Mouse (Mus musculus) midbrain, postnatal 0 days (tissue): Measurements from ENCODE around the gene Aqp12. TPM values are rescaled to one million over a fixed set of nuclear protein-coding genes. Genes with fewer than 3 reads are reported as not detected.

Source experiments
- ATAC-seq: fragments of 200-750 bp; cut with Nextera tagmentation; 2 replicates; pipeline ENCODE4 v1.8.0; 2017; ENCODE audit warnings: moderate number of reproducible peaks, mild to moderate bottlenecking, moderate TSS enrichment, moderate library complexity; ENCODE audit not compliant: low FRiP score
- DNase-seq: peaks from one replicate; pipeline ENCODE4 v3.0.0-alpha.2; 2015; ENCODE audit warnings: low spot score
- H3K27ac ChIP-seq: fragments of 300-500 bp; sonication (generic); 2 replicates; pipeline ENCODE4 v1.5.1; 2014; ENCODE audit warnings: low read depth, mild to moderate bottlenecking, low read length, mixed read lengths
- H3K27me3 ChIP-seq: fragments of 300-500 bp; sonication (generic); 2 replicates; pipeline ENCODE4 v1.6.1; 2014; ENCODE audit warnings: low read length, control low read depth, mixed read lengths; ENCODE audit not compliant: insufficient read depth
- H3K36me3 ChIP-seq: fragments of 300-500 bp; sonication (generic); 2 replicates; pipeline ENCODE4 v1.6.1; 2014; ENCODE audit warnings: low read length, control low read depth, mixed read lengths; ENCODE audit not compliant: insufficient read depth
- H3K4me1 ChIP-seq: fragments of 300-500 bp; sonication (generic); 2 replicates; pipeline ENCODE4 v1.6.1; 2014; ENCODE audit warnings: mild to moderate bottlenecking, control low read depth, antibody characterized with exemption, low read length, mixed read lengths; ENCODE audit not compliant: insufficient read depth
- H3K4me2 ChIP-seq: fragments of 300-500 bp; sonication (generic); 2 replicates; pipeline ENCODE4 v1.6.1; 2014; ENCODE audit warnings: low read depth, mild to moderate bottlenecking, low read length, mixed read lengths; ENCODE audit not compliant: poor library complexity, severe bottlenecking
- H3K4me3 ChIP-seq: fragments of 300-500 bp; sonication (generic); 2 replicates; pipeline ENCODE4 v1.5.1; 2014; ENCODE audit warnings: low read depth, mild to moderate bottlenecking, low read length, moderate library complexity
- H3K9ac ChIP-seq: fragments of 300-500 bp; sonication (generic); replicated peaks from 2 replicates; pipeline ENCODE4 v1.6.1; 2014; ENCODE audit warnings: mild to moderate bottlenecking, low read length, moderate library complexity, mixed read lengths; ENCODE audit not compliant: poor library complexity, severe bottlenecking
- H3K9me3 ChIP-seq: fragments of 300-500 bp; sonication (generic); 2 replicates; pipeline ENCODE4 v1.6.1; 2016; ENCODE audit warnings: low read length, control low read depth
- CTCF ChIP-seq: IDR thresholded peaks from 2 replicates; pipeline ENCODE4 v1.5.1; 2016; ENCODE audit warnings: antibody characterized with exemption, mild to moderate bottlenecking
- WGBS: fragments of 180-500 bp; shearing (Covaris S2); extraction: QIAGEN DNeasy Blood & Tissue Kit; methylation state at CpG from one replicate; pipeline ENCODE4 v1.1.7; 2014; 5-methylcytosine and 5-hydroxymethylcytosine counted together
- polyA plus RNA-seq: library from polyadenylated mRNA; unstranded; fragments of >200 nt; fragmentation: Nextera tagmentation; extraction: Ambion mirVana; gene quantifications from 2 replicates; pipeline ENCODE4 v1.2.1, GENCODE M21; 2015
- total RNA-seq: library from RNA; depleted of rRNA; stranded (reverse); fragments of >200 nt; gene quantifications from 2 replicates; pipeline ENCODE4 v1.2.3, GENCODE M21; 2014

The Aqp12 gene
- total and polyA plus RNA-seq, 2 experiments from 2014 or later: not detected

GRCm38 (mm10) chr1:92988894-92989293 is 17.2 kb upstream of the Aqp12 start:
- TF ChIP-seq CTCF: no peak
- WGBS: 85% methylated on average over 4 of the region's 4 CpGs

GRCm38 (mm10) chr1:92989891-92990290 is 16.2 kb upstream of the Aqp12 start:
- TF ChIP-seq CTCF: no peak
- Histone ChIP-seq H3K9ac (no peak overlapping the region), H3K4me3 (no peak overlapping the region), H3K9me3 (no peaks in the 10 kb centered on the region), H3K36me3 (no peaks in the 10 kb centered on the region), H3K27ac (no peak overlapping the region), H3K4me2 (no peak overlapping the region), H3K4me1 (no peaks in the 10 kb centered on the region; the same call in 1 of the 2 replicates), H3K27me3 (no peaks in the 10 kb centered on the region)
- DNase-seq: no peak
- no peak for ATAC-seq
- 81% methylated on average over 4 of the region's 4 CpGs for WGBS

More at GRCm38 (mm10) chr1:92988894-92989293, 17.2 kb upstream of the Aqp12 start:
- Histone ChIP-seq H3K27me3 (no peaks in the 10 kb centered on the region), H3K4me1 (no peaks in the 10 kb centered on the region), H3K9me3 (no peaks in the 10 kb centered on the region), H3K27ac (no peak overlapping the region), H3K4me3 (no peak overlapping the region), H3K4me2 (no peak overlapping the region), H3K36me3 (no peaks in the 10 kb centered on the region), H3K9ac (no peak overlapping the region)
- DNase-seq: no peak
- ATAC-seq: no peak

GRCm38 (mm10) chr1:92992214-92992855 is 13.8 kb upstream of the Aqp12 start:
- Histone ChIP-seq H3K27ac (no peak overlapping the region), H3K27me3 (no peaks in the 10 kb centered on the region), H3K4me2 (no peak overlapping the region), H3K4me3 (no peak overlapping the region), H3K36me3 (no peaks in the 10 kb centered on the region), H3K4me1 (no peaks in the 10 kb centered on the region; the same call in 1 of the 2 replicates), H3K9me3 (no peaks in the 10 kb centered on the region), H3K9ac (no peak overlapping the region)
- ATAC-seq (no peak), DNase-seq (no peak)
- TF ChIP-seq CTCF: no peak
- WGBS: 82% methylated on average over 6 of the region's 6 CpGs

- Histone ChIP-seq H3K4me3 (no peak overlapping the region), H3K4me1 (no peaks in the 10 kb centered on the region; the same call in 1 of the 2 replicates), H3K27me3 (no peaks in the 10 kb centered on the region), H3K4me2 (no peak overlapping the region), H3K9me3 (no peaks in the 10 kb centered on the region), H3K9ac (no peak overlapping the region), H3K27ac (no peak overlapping the region), H3K36me3 (no peaks in the 10 kb centered on the region)
- no peak for DNase-seq
- TF ChIP-seq CTCF: no peak
- WGBS: 71% methylated on average over 2 of the region's 2 CpGs
- no peak for ATAC-seq
Observed at GRCm38 (mm10) chr1:92992880-92993279, 13.3 kb upstream of the Aqp12 start.

GRCm38 (mm10) chr1:93009196-93009595 is 3.1 kb downstream of the Aqp12 start:
- no peak for TF ChIP-seq CTCF

GRCm38 (mm10) chr1:93010731-93011130 is 4.6 kb downstream of the Aqp12 start:
- Histone ChIP-seq H3K4me3 (no peak overlapping the region), H3K4me2 (no peak overlapping the region), H3K27ac (no peak overlapping the region), H3K9me3 (no peaks in the 10 kb centered on the region), H3K36me3 (no peaks in the 10 kb centered on the region; the same call in 1 of the 2 replicates), H3K27me3 (no peaks in the 10 kb centered on the region), H3K9ac (no peak overlapping the region), H3K4me1 (no peaks in the 10 kb centered on the region)
- DNase-seq (no peak), ATAC-seq (no peak)
- 33% methylated on average over 3 of the region's 3 CpGs for WGBS
- TF ChIP-seq CTCF: peak; percentile 74

More at GRCm38 (mm10) chr1:93009196-93009595, 3.1 kb downstream of the Aqp12 start:
- Histone ChIP-seq H3K9ac (no peak overlapping the region), H3K4me2 (no peak overlapping the region), H3K27ac (no peak overlapping the region), H3K27me3 (no peaks in the 10 kb centered on the region), H3K4me3 (no peak overlapping the region), H3K36me3 (no peaks in the 10 kb centered on the region), H3K4me1 (no peaks in the 10 kb centered on the region), H3K9me3 (no peaks in the 10 kb centered on the region)
- DNase-seq (no peak), ATAC-seq (no peak)
- WGBS: 78% methylated on average over 4 of the region's 4 CpGs
